Mouse (Mus musculus) hindbrain, postnatal 0 days (tissue): Measurements from ENCODE around the gene Igf2. TPM values are rescaled to one million over a fixed set of nuclear protein-coding genes. Genes with fewer than 3 reads are reported as not detected.
A peak's percentile ranks its signal among the peaks of the same experiment; 100 is the strongest.

Source experiments
- ATAC-seq: fragments of 200-750 bp; cut with Nextera tagmentation; 2 replicates; pipeline ENCODE4 v1.8.0; 2017; ENCODE audit warnings: mild to moderate bottlenecking, moderate TSS enrichment, moderate library complexity
- DNase-seq: peaks from one replicate; pipeline ENCODE4 v3.0.0-alpha.2; 2015; ENCODE audit warnings: low spot score
- H3K27ac ChIP-seq: fragments of 300-500 bp; sonication (generic); 2 replicates; pipeline ENCODE4 v1.5.1; 2014; ENCODE audit warnings: mild to moderate bottlenecking
- H3K27me3 ChIP-seq: fragments of 300-500 bp; sonication (generic); 2 replicates; pipeline ENCODE4 v1.6.1; 2014; ENCODE audit warnings: low read length, mixed read lengths; ENCODE audit not compliant: insufficient read depth
- H3K36me3 ChIP-seq: fragments of 300-500 bp; sonication (generic); 2 replicates; pipeline ENCODE4 v1.6.1; 2014; ENCODE audit warnings: low read length, mixed read lengths; ENCODE audit not compliant: insufficient read depth
- H3K4me1 ChIP-seq: fragments of 300-500 bp; sonication (generic); 2 replicates; pipeline ENCODE4 v1.6.1; 2014; ENCODE audit warnings: antibody characterized with exemption, low read length, mixed read lengths; ENCODE audit not compliant: insufficient read depth
- H3K4me2 ChIP-seq: fragments of 300-500 bp; sonication (generic); 2 replicates; pipeline ENCODE4 v1.6.1; 2014; ENCODE audit warnings: low read depth, mild to moderate bottlenecking, low read length, moderate library complexity, mixed read lengths
- H3K4me3 ChIP-seq: fragments of 300-500 bp; sonication (generic); 2 replicates; pipeline ENCODE4 v1.5.1; 2014; ENCODE audit warnings: low read length
- H3K9ac ChIP-seq: fragments of 300-500 bp; sonication (generic); replicated peaks from 2 replicates; pipeline ENCODE4 v1.6.1; 2014; ENCODE audit warnings: mild to moderate bottlenecking, low read length, moderate library complexity, mixed read lengths
- H3K9me3 ChIP-seq: fragments of 300-500 bp; sonication (generic); 2 replicates; pipeline ENCODE4 v1.6.1; 2016; ENCODE audit warnings: low read length, mixed read lengths
- CTCF ChIP-seq: IDR thresholded peaks from 2 replicates; pipeline ENCODE4 v1.5.1; 2016; ENCODE audit warnings: antibody characterized with exemption, control low read depth, low read depth
- WGBS: fragments of 180-500 bp; shearing (Covaris S2); extraction: QIAGEN DNeasy Blood & Tissue Kit; methylation state at CpG from one replicate; pipeline ENCODE4 v1.1.7; 2014; 5-methylcytosine and 5-hydroxymethylcytosine counted together
- polyA plus RNA-seq: library from polyadenylated mRNA; unstranded; fragments of >200 nt; fragmentation: Nextera tagmentation; extraction: Ambion mirVana; gene quantifications from 2 replicates; pipeline ENCODE4 v1.2.1, GENCODE M21; 2015
- total RNA-seq: library from RNA; depleted of rRNA; stranded (reverse); fragments of >200 nt; gene quantifications from 2 replicates; pipeline ENCODE4 v1.2.3, GENCODE M21; 2014

Gene Igf2
- total and polyA plus RNA-seq, 2 experiments from 2014 or later = 279 to 308 TPM

DNA sequence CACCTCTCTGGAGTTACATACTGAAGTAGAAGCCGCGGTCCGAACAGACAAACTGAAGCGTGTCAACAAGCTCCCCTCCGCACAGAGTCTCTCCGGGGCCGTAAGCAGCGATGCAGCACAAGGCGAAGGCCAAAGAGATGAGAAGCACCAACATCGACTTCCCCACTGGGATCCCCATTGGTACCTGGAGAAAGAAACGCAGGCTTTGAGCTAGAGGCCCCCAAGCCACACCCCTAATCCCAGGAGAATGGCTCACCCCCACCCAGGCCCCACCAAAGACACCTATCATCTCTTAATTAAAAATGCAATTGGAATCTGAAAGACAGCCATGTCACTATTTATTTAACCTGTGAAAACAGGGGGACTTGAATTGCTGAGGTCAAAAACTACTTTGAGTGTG is 11.0 kb downstream of the Igf2 start:
- H3K27me3 ChIP-seq = peaks cover 70% of the 10 kb centered on the region
- H3K9ac ChIP-seq = no peak overlapping the region
- DNase-seq (no peak), ATAC-seq (no peak)
- no peaks in the 10 kb centered on the region for H3K36me3 ChIP-seq
- no peak overlapping the region for H3K27ac ChIP-seq
- H3K4me1 ChIP-seq = 0 out of 2 replicates have a peak, but pooled peaks cover 5% of the 10 kb centered on the region
- H3K4me2 ChIP-seq = peak overlapping the region; percentile 18; the same call in 1 of the 2 replicates
- 4% methylated on average over 11 of the region's 11 CpGs for WGBS
- TF ChIP-seq CTCF = no peak
- no peak overlapping the region for H3K4me3 ChIP-seq
- H3K9me3 ChIP-seq = no peaks in the 10 kb centered on the region

DNA sequence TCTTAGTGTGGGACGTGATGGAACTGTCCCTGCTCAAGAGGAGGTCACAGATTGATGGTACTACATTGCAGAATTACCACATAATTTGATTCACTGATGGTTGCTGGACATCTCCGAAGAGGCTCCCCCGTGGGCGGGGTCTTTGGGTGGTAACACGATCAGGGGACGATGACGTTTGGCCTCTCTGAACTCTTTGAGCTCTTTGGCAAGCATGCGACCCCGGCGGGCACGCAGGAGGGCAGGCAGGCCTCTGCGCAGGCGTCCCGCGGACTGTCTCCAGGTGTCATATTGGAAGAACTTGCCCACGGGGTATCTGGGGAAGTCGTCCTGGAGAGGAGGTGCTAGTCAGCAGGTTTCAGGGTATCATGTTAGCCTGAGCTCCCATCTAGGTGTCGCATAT is 12.9 kb downstream of the Igf2 start:
- 12% methylated on average over 18 of the region's 18 CpGs for WGBS
- no peaks in the 10 kb centered on the region for H3K36me3 ChIP-seq
- no peaks in the 10 kb centered on the region for H3K9me3 ChIP-seq
- H3K4me2 ChIP-seq = no peak overlapping the region
- H3K9ac ChIP-seq = no peak overlapping the region
- H3K27ac ChIP-seq = no peak overlapping the region
- H3K4me1 ChIP-seq = no peaks in the 10 kb centered on the region
- DNase-seq (no peak), ATAC-seq (no peak)
- peaks cover 53% of the 10 kb centered on the region for H3K27me3 ChIP-seq
- no peak overlapping the region for H3K4me3 ChIP-seq
- TF ChIP-seq CTCF = no peak

DNA sequence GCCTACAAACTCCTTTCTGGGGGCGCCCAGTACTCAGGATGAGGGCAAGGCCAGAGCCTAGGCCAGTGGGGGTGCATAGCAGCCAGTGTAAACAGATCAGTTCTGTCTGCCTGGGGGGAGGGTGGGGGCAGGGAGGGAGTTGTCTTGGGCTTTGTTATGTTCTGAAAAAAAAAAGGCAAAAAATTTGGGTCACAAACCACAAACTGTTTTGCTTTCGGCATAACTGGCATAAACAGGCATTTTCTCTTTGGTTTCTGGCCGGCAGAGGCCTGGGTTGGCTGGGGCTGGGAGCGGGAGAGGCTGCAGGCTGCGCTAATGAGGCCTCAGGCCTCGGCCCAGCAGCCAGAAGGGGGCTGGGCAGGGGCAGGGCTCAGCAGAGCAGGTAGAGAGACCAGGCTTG is 19.9 kb downstream of the Igf2 start:
- H3K4me3 ChIP-seq = no peak overlapping the region
- H3K9me3 ChIP-seq = no peaks in the 10 kb centered on the region
- no peak for TF ChIP-seq CTCF
- no peak for DNase-seq
- ATAC-seq = no peak
- H3K9ac ChIP-seq = no peak overlapping the region
- no peaks in the 10 kb centered on the region for H3K27me3 ChIP-seq
- WGBS = 41% methylated on average over 6 of the region's 6 CpGs
- H3K4me1 ChIP-seq = no peaks in the 10 kb centered on the region
- H3K27ac ChIP-seq = no peak overlapping the region
- H3K36me3 ChIP-seq = no peaks in the 10 kb centered on the region
- H3K4me2 ChIP-seq = no peak overlapping the region

DNA sequence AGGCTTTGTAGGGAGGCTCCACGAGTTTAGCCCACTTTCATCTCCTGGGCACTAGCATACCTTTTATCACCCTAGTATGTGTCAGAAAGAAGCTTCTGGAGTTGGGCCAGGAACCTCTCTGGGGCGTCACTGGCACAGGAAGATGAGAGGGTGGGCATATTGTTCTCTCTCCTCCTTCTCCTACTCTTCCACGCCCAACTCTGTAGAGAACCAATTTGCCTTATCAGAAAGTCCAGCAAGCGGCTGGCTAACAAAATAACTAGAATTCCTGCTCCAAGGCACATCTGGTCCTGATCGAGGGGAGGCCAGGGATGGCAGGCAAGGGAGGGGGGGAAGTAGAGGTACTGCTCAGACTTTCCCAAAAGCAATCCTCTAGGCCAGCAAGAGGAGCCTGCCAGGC is 21.6 kb downstream of the Igf2 start:
- Histone ChIP-seq H3K4me1 (no peaks in the 10 kb centered on the region), H3K4me3 (no peak overlapping the region), H3K27ac (no peak overlapping the region), H3K9me3 (no peaks in the 10 kb centered on the region), H3K9ac (no peak overlapping the region), H3K27me3 (no peaks in the 10 kb centered on the region), H3K4me2 (no peak overlapping the region), H3K36me3 (no peaks in the 10 kb centered on the region)
- ATAC-seq (no peak), DNase-seq (no peak)
- 48% methylated on average over 5 of the region's 5 CpGs for WGBS
- TF ChIP-seq CTCF = no peak

DNA sequence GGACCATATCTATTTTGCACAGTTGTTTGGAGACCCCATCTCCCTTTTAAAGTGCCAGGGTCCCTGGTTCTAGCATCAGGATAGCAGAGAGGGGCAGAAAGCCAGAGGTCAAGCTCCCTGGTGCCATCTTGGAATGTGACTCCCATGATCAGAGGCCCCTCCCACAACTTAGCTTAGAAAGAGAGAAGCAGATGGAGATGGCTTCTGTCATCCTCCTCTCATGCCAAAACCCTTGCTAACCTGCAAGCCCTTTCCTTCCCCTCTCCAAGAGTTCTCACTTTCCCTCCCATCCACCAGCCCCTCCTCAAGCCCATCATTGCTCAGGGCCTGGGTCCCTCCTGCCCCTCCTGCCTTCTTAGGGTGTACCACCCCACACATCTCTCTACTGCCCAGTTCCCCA is 30.4 kb downstream of the Igf2 start:
- DNase-seq = no peak
- Histone ChIP-seq H3K4me3 (no peak overlapping the region), H3K4me2 (no peak overlapping the region), H3K27me3 (no peaks in the 10 kb centered on the region), H3K27ac (no peak overlapping the region), H3K4me1 (no peaks in the 10 kb centered on the region), H3K9ac (no peak overlapping the region), H3K9me3 (no peaks in the 10 kb centered on the region), H3K36me3 (no peaks in the 10 kb centered on the region)
- TF ChIP-seq CTCF = no peak
- ATAC-seq = no peak

DNA sequence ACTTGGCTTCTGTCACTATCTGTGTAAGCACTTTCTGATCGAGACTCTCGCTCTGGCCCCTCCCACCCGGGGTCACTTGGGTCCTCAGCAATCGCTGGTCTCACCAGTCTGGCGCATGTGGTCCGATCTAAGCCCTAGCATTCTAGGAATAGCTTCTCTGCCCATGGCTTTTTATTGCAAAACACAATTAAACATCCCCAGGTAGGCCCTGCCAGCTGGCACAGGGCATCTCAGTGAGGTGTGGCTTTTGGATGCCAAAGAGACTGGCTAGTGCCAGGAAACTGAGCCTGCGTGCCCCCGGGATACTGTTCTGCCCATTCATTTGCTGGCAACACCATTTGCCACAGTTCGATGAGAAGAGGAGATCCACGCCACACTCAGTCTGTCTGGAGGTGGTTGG is 35.9 kb downstream of the Igf2 start:
- Histone ChIP-seq H3K27ac (no peak overlapping the region), H3K4me1 (no peaks in the 10 kb centered on the region), H3K36me3 (no peaks in the 10 kb centered on the region), H3K9ac (no peak overlapping the region), H3K4me2 (no peak overlapping the region), H3K27me3 (no peaks in the 10 kb centered on the region), H3K9me3 (no peaks in the 10 kb centered on the region), H3K4me3 (no peak overlapping the region)
- DNase-seq (peak; percentile 12), ATAC-seq (no peak)
- 73% methylated on average over 10 of the region's 10 CpGs for WGBS
- no peak for TF ChIP-seq CTCF

DNA sequence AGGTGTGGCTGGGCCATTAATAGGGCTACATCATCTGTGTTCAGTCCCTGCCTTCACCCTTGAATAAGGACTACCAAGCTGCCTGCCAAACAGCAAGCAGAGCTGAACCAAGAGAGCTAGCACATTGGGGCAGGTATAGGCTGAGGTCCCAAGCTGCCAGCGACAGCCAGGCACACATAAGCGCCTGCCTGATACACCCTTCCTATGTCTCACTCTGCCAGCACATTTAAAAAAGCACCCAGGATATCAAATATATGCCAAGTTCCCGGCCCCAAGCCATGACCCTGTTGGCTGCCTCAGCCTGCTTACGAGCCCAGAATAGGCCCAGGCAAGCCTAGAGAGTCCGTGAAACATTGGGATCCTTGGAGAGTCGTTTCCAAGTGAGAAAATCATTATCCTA is 36.8 kb downstream of the Igf2 start:
- H3K27ac ChIP-seq = no peak overlapping the region
- no peak overlapping the region for H3K4me2 ChIP-seq
- no peaks in the 10 kb centered on the region for H3K9me3 ChIP-seq
- DNase-seq = no peak
- 68% methylated on average over 6 of the region's 6 CpGs for WGBS
- ATAC-seq = no peak
- no peak overlapping the region for H3K9ac ChIP-seq
- no peaks in the 10 kb centered on the region for H3K4me1 ChIP-seq
- no peaks in the 10 kb centered on the region for H3K27me3 ChIP-seq
- no peak overlapping the region for H3K4me3 ChIP-seq
- no peaks in the 10 kb centered on the region for H3K36me3 ChIP-seq
- TF ChIP-seq CTCF = no peak
